Mouse (Mus musculus): ENCODE data around the gene Hnrnpl. TPM values are rescaled to one million over a fixed set of nuclear protein-coding genes. Genes with fewer than 3 reads are reported as not detected.

Hnrnpl gene
- polyA plus RNA-seq, 1 experiment from 2014 or later = 232 TPM

DNA sequence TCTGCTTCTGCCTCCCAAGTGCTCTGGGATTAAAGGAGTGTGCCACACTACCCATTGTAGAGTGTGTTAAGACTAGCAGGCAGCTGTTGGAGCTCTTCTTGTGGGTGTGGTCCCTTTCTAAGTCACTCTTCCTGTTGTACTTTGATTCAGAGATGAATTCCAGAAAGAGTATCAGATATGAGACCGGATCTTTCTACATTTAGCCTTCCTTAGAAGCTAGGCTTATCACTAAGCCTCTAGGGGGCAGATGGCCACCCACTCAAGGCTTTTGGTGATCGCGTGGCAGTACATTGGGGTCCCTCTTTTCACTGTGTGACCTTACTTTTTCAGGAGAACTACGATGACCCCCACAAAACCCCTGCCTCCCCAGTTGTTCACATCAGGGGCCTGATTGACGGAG is 4.6 kb downstream of the Hnrnpl start:
- Histone ChIP-seq H3K4me1 (replicated peaks; ENCODE audit: insufficient read depth, low read length) (peaks cover 9% of the 10 kb centered on the region), H3K4me2 (ENCODE audit: low read length) (peak overlapping the region; percentile 75), H3K27me3 (ENCODE audit: insufficient read depth, low read length) (no peaks in the 10 kb centered on the region), H3K36me3 (ENCODE audit: insufficient read depth, low read length) (peaks cover 49% of the 10 kb centered on the region), H3K9ac (ENCODE audit: low read depth, low read length) (0 out of 2 replicates have a peak overlapping the region, but pooled peaks have one; percentile 9), H3K4me3 (replicated peaks; ENCODE audit: low read depth, low read length) (peak overlapping the region; percentile 83; the same call in 1 of the 2 replicates), H3K27ac (peak overlapping the region; percentile 3; the same call in 1 of the 2 replicates), H3K9me3 (replicated peaks; ENCODE audit: low read length) (no peaks in the 10 kb centered on the region)
- WGBS = 64% methylated on average over 5 of the region's 5 CpGs
- TF ChIP-seq CTCF (IDR thresholded peaks at IDR 0.05; ENCODE audit: low read depth) = peak; percentile 53; the same call in 1 of the 2 replicates
- no peak for DNase-seq (ENCODE audit: low spot score)
- no peak for ATAC-seq (replicated peaks; ENCODE audit: low FRiP score, low read depth)

DNA sequence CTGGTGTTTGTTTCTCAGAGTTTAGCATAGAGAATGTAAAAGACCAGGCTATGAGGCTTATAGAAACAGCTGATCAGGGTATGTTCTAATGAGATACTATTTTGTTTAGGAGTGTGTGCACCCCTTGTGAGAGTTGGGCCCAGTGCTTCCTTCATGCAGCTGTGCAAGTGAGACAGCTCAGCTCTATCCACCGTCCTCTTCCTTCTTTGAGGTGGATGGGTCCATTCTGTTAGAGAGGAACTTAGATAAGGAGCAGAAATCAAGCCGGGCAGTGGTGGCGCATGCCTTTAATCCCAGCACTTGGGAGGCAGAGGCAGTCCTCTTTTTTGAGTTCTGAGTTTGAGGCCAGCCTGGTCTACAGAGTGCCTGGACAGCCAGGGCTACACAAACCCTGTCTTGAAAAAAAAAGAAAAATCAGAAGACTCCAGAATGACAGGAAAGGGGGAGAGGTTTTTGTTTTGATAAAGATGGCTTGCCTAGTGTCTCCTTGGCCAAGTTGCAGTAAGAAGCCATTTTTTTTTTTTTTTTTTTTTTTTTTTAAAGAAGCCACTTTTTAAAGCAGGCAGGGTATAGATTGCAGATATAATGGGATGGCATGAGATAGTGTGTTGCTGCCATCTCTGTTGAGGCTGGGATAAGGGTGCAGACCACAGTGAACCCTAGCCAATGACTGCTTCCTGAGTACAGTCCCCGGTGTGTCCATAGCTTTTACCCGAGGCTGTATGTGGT is 6.1 kb downstream of the Hnrnpl start:
- Histone ChIP-seq H3K9me3 (replicated peaks; ENCODE audit: low read length) (no peaks in the 10 kb centered on the region), H3K9ac (ENCODE audit: low read depth, low read length) (no peak overlapping the region), H3K36me3 (ENCODE audit: insufficient read depth, low read length) (peaks cover 62% of the 10 kb centered on the region), H3K4me2 (ENCODE audit: low read length) (no peak overlapping the region), H3K4me3 (replicated peaks; ENCODE audit: low read depth, low read length) (no peak overlapping the region), H3K27ac (no peak overlapping the region), H3K27me3 (ENCODE audit: insufficient read depth, low read length) (no peaks in the 10 kb centered on the region), H3K4me1 (replicated peaks; ENCODE audit: insufficient read depth, low read length) (peaks cover 7% of the 10 kb centered on the region)
- WGBS = 87% methylated on average over 5 of the region's 5 CpGs
- ATAC-seq (replicated peaks; ENCODE audit: low FRiP score, low read depth) (no peak), DNase-seq (ENCODE audit: low spot score) (no peak)
- TF ChIP-seq CTCF (IDR thresholded peaks at IDR 0.05; ENCODE audit: low read depth) = no peak

DNA sequence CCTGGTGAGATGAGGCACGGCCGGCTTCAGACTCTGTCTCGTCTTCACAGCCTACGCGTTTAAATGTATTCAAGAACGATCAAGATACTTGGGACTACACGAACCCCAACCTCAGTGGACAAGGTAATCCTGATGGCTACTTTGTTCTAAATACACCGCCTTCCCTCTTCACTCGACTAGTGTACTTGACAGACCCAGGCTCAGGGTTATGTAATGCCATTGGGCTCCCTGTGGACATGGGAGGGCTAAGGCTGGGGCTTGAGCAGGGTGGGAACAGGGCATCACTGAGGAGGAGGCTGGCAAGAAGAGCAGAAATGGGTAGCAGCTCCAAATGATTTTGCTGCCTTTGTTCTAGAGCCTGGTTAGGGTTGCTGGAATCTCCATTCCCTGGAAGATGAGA is 6.9 kb downstream of the Hnrnpl start:
- Histone ChIP-seq H3K4me3 (replicated peaks; ENCODE audit: low read depth, low read length) (no peak overlapping the region), H3K4me2 (ENCODE audit: low read length) (no peak overlapping the region), H3K27me3 (ENCODE audit: insufficient read depth, low read length) (no peaks in the 10 kb centered on the region), H3K36me3 (ENCODE audit: insufficient read depth, low read length) (peaks cover 69% of the 10 kb centered on the region), H3K9me3 (replicated peaks; ENCODE audit: low read length) (no peaks in the 10 kb centered on the region), H3K27ac (no peak overlapping the region), H3K4me1 (replicated peaks; ENCODE audit: insufficient read depth, low read length) (peaks cover 7% of the 10 kb centered on the region), H3K9ac (ENCODE audit: low read depth, low read length) (no peak overlapping the region)
- no peak for ATAC-seq (replicated peaks; ENCODE audit: low FRiP score, low read depth)
- DNase-seq (ENCODE audit: low spot score) = no peak
- 91% methylated on average over 9 of the region's 9 CpGs for WGBS
- no peak for TF ChIP-seq CTCF (IDR thresholded peaks at IDR 0.05; ENCODE audit: low read depth)

DNA sequence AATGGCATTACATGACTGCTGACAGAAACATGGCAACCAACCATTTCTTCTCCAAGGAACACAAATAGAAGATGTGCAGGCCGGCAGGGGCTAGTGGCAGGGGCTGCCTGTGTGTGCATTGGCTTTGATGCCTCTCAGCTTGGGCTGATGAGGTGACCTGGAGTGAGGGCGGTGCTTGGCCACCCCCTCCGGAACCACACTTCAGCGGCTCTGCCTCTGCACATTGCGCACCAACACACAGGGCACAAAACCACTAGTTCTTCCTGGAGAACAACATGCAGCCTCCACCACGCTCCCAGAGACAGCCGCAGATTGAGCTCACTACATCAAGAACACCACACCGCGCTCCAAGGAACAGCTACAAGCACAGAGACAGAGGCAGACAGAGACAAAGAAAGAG is 7.9 kb downstream of the Hnrnpl start:
- H3K9me3 ChIP-seq (replicated peaks; ENCODE audit: low read length) = no peaks in the 10 kb centered on the region
- DNase-seq (ENCODE audit: low spot score) (no peak), ATAC-seq (replicated peaks; ENCODE audit: low FRiP score, low read depth) (no peak)
- H3K27me3 ChIP-seq (ENCODE audit: insufficient read depth, low read length) = no peaks in the 10 kb centered on the region
- H3K4me1 ChIP-seq (replicated peaks; ENCODE audit: insufficient read depth, low read length) = peaks cover 7% of the 10 kb centered on the region
- peaks cover 79% of the 10 kb centered on the region for H3K36me3 ChIP-seq (ENCODE audit: insufficient read depth, low read length)
- no peak overlapping the region; the same call in 1 of the 2 replicates for H3K9ac ChIP-seq (ENCODE audit: low read depth, low read length)
- H3K4me3 ChIP-seq (replicated peaks; ENCODE audit: low read depth, low read length) = no peak overlapping the region
- 0 out of 2 replicates have a peak overlapping the region, but pooled peaks have one; percentile 4 for H3K4me2 ChIP-seq (ENCODE audit: low read length)
- TF ChIP-seq CTCF (IDR thresholded peaks at IDR 0.05; ENCODE audit: low read depth) = no peak
- H3K27ac ChIP-seq = no peak overlapping the region; the same call in 1 of the 2 replicates
- 73% methylated on average over 9 of the region's 9 CpGs for WGBS

DNA sequence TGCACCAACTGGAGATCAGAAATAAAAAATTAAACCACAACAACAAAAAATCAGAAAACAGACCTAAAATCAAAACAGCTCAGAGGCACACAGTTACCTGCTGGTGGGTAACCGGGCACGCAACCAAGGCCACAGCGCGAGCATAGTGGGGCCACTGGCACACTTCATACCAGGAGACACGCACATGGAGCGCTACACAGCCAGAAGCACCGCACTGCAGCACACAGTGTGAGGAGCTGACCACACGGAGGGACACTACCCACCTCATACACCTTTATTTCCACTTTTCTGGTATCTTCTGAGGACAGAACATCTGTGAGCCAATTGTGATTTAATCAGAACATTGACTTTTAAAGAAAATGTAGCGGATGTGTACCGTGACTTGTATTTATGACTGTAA is 8.6 kb downstream of the Hnrnpl start:
- WGBS = 90% methylated on average over 10 of the region's 10 CpGs
- no peak overlapping the region for H3K4me2 ChIP-seq (ENCODE audit: low read length)
- DNase-seq (ENCODE audit: low spot score) (no peak), ATAC-seq (replicated peaks; ENCODE audit: low FRiP score, low read depth) (no peak)
- no peaks in the 10 kb centered on the region for H3K27me3 ChIP-seq (ENCODE audit: insufficient read depth, low read length)
- H3K27ac ChIP-seq = no peak overlapping the region
- no peaks in the 10 kb centered on the region for H3K9me3 ChIP-seq (replicated peaks; ENCODE audit: low read length)
- H3K9ac ChIP-seq (ENCODE audit: low read depth, low read length) = no peak overlapping the region
- no peak for TF ChIP-seq CTCF (IDR thresholded peaks at IDR 0.05; ENCODE audit: low read depth)
- H3K36me3 ChIP-seq (ENCODE audit: insufficient read depth, low read length) = peaks cover 86% of the 10 kb centered on the region
- H3K4me1 ChIP-seq (replicated peaks; ENCODE audit: insufficient read depth, low read length) = peaks cover 7% of the 10 kb centered on the region
- no peak overlapping the region for H3K4me3 ChIP-seq (replicated peaks; ENCODE audit: low read depth, low read length)

DNA sequence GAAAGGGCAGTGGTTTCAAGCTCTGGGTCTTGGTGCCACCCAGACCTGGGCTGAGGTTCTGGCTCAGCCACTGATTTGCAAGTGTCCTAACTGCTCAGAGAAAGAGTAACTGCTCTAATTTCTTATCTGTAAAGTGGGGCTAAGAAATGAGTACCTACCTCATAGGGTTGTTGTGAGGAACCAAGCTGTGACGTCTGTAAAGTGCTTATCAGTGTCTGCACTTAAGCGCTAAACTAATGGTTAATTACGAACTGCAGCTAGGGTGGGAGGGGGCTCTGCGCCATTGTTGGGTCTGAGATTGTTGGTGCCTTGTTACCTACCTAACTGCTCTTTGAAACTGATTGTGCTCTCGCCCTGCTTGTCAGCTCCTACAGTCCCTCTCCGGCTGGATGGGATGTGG is 9.2 kb downstream of the Hnrnpl start:
- no peak overlapping the region for H3K27ac ChIP-seq
- H3K36me3 ChIP-seq (ENCODE audit: insufficient read depth, low read length) = peaks cover 92% of the 10 kb centered on the region
- 72% methylated on average over 6 of the region's 6 CpGs for WGBS
- no peak for TF ChIP-seq CTCF (IDR thresholded peaks at IDR 0.05; ENCODE audit: low read depth)
- H3K4me2 ChIP-seq (ENCODE audit: low read length) = no peak overlapping the region
- no peak overlapping the region for H3K4me3 ChIP-seq (replicated peaks; ENCODE audit: low read depth, low read length)
- H3K9me3 ChIP-seq (replicated peaks; ENCODE audit: low read length) = no peaks in the 10 kb centered on the region
- DNase-seq (ENCODE audit: low spot score) = no peak
- H3K9ac ChIP-seq (ENCODE audit: low read depth, low read length) = no peak overlapping the region
- ATAC-seq (replicated peaks; ENCODE audit: low FRiP score, low read depth) = no peak
- peaks cover 4% of the 10 kb centered on the region for H3K4me1 ChIP-seq (replicated peaks; ENCODE audit: insufficient read depth, low read length)
- H3K27me3 ChIP-seq (ENCODE audit: insufficient read depth, low read length) = no peaks in the 10 kb centered on the region

Data from kidney, postnatal 0 days (tissue).